Mouse (Mus musculus): ENCODE measurements at regions not wholly inside any gene's neighbourhood (a gene's known extent, or its start where the extent isn't known, plus 50 kb on each side); places are given as distances from the start of the nearest gene placed in this dataset.
A peak's percentile ranks its signal among the peaks of the same experiment; 100 is the strongest.

- peak in 1 of 2 experiments; percentile 66 for DNase-seq (ENCODE audit: low spot score in 2 of 2)
Observed at GRCm38 (mm10) chr9:86961663-86962062, 53.7 kb upstream of the Ripply2 start.

GRCm38 (mm10) chr9:86957076-86957475, 58.3 kb upstream of the Ripply2 start:
- no peak for DNase-seq (ENCODE audit: low spot score in 2 of 2)

- no peak for DNase-seq (ENCODE audit: low spot score in 2 of 2)
Observed at GRCm38 (mm10) chr9:86955720-86956119, 59.6 kb upstream of the Ripply2 start.

- no peak for DNase-seq (ENCODE audit: low spot score in 2 of 2)
Observed at GRCm38 (mm10) chr9:86951958-86952509, 63.3 kb upstream of the Ripply2 start.

GRCm38 (mm10) chr9:86949885-86950284, 65.5 kb upstream of the Ripply2 start:
- DNase-seq (ENCODE audit: low spot score in 2 of 2): no peak

- no peak for DNase-seq (ENCODE audit: low spot score in 2 of 2)
Observed at GRCm38 (mm10) chr9:86931196-86931595, 50.7 kb upstream of the Snap91 start.

All from left cerebral cortex, adult 8-10 months (tissue).